Mouse (Mus musculus) kidney, postnatal 4 days (tissue): ENCODE measurements at regions not wholly inside any gene's neighbourhood (a gene's known extent, or its start where the extent isn't known, plus 50 kb on each side); places are given as distances from the start of the nearest gene placed in this dataset.

Source experiments
- DNase-seq, 2 experiments: peaks; one replicate each; pipeline ENCODE4 v3.0.0; 2021; ENCODE audit warnings: mixed read lengths in 2 of 2

DNA sequence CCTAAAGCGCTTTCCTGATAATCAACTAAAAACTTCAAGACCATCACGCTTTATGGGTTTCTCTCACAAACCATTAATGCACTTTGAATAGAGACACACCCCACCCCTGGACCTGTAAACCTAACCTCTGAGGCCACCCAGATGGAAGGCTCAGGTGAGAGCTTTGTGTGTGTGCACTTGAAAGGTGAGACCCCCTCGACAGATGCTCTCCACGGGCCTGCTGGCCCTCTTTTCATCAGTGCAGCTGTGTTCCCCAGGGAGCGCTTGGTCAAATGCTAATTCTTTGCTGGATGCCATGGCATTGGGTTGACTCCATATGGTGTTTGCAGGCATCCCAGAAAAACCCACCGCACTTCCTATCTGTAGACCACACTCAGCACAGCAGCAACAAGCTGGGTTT lies 792.8 kb upstream of the Car8 start:
- no peak for DNase-seq

GRCm38 (mm10) chr4:9028946-9029345 lies 790.1 kb upstream of the Car8 start:
- DNase-seq, result no peak

- peak; percentile 55 to 69 for DNase-seq
Observed at GRCm38 (mm10) chr4:9028475-9028874, 789.6 kb upstream of the Car8 start.

DNA sequence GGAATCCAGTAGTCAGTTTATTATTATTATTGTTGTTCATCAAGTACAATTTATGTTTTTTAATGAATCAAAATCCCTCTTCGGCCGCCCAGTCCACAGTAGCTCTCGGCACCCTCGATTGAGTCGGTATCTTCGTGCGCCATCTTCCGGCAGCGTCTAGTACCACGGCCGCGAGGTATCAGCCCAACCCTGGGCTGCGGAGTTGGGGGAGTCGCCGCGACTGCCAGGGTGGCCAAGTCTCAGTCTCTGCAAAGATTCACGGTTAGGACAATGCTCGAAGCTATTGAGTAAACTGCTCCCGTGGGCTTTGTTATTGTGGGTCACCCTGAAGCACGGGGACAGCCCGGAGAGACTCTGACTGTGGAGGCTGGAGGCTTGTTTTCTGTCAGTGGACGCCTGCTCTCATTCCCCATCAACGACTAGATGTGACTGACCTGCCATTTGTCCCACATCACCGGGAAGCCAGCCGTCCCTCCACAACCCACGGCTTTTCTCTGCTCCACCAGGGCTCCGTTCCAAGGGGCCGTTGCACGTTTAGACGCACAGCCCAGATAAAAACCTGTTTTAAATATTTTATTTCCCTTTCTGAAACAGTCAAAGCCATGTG lies 789.1 kb upstream of the Car8 start:
- peak; percentile 93 to 94 for DNase-seq

DNA sequence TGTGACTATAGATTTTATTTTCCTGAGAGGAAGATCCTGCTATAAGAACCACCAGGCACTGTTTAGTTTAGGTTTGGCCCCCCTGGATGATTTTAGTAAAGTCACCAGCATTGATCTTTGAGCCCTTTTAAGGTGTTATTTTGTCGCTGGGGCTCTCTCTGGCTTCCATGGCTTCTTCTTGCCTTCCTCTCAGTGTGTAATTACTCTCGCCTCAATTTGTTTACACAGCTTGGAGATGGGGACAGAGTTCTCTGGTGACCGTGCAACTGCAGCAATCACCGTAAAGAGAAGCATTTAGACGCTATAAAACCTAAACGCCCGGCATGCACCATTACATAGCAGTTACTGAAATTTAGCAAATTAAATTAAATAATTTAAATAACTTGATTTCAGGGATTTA lies 788.5 kb upstream of the Car8 start:
- no peak for DNase-seq

GRCm38 (mm10) chr4:9026841-9027240 lies 788.0 kb upstream of the Car8 start:
- no peak for DNase-seq

GRCm38 (mm10) chr4:9025821-9026470 lies 787.1 kb upstream of the Car8 start:
- DNase-seq, result peak in 1 of 2 experiments; percentile 21

DNA sequence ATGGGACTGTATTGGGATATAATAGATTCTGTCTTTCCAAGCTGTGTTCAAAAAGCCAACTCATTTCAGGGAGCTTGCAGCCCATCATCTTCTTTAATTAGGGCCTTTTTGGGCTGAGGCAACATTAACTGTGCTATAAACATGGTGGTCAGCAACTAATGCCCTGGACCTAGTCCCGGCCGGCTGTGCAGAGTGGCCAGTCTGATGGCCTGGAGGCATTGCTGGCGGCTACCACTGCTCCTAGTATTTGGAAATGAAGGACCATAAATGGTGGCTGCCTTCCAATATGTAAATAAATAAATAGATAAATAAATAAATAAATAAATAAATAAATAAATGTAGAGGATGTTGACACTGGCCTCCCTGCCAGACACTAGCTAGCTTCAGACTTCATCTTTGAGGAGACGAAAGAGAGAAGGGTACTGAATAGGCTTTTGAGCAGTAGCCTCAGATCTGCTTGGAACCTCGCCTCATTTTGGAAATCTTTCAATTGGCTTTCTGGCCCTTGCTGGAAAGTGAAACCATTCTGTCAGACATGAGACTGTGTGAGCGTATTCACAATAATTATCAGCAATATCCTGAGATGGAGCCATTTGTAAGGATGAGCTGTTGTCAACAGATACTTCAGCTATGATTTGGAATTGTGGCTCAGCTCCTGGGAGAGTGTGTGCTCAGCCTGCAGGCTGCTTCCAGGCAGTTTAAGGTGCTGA lies 785.5 kb upstream of the Car8 start:
- DNase-seq, result no peak

GRCm38 (mm10) chr4:9019241-9020110 lies 780.6 kb upstream of the Car8 start:
- no peak for DNase-seq

DNA sequence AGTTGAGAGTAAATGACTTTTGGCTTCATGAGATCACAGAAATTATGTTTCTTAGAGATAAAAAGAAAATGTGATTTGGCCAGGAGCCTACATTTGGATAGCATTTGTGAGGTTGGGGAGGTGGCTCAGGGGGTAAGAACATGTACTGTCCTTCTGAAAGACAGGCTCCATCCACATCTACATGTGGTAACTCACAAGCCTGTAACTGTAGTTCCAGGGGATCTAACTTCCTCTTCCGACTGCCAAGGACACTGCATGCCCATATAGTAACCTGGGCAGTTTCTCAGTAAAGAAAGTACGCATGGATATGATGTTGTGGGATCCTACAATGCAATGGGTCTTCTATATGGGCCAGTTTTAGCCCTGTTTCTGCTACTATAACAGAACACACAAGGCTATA lies 779.4 kb upstream of the Car8 start:
- DNase-seq, result no peak

GRCm38 (mm10) chr4:9016504-9017040 lies 777.7 kb upstream of the Car8 start:
- no peak for DNase-seq

DNA sequence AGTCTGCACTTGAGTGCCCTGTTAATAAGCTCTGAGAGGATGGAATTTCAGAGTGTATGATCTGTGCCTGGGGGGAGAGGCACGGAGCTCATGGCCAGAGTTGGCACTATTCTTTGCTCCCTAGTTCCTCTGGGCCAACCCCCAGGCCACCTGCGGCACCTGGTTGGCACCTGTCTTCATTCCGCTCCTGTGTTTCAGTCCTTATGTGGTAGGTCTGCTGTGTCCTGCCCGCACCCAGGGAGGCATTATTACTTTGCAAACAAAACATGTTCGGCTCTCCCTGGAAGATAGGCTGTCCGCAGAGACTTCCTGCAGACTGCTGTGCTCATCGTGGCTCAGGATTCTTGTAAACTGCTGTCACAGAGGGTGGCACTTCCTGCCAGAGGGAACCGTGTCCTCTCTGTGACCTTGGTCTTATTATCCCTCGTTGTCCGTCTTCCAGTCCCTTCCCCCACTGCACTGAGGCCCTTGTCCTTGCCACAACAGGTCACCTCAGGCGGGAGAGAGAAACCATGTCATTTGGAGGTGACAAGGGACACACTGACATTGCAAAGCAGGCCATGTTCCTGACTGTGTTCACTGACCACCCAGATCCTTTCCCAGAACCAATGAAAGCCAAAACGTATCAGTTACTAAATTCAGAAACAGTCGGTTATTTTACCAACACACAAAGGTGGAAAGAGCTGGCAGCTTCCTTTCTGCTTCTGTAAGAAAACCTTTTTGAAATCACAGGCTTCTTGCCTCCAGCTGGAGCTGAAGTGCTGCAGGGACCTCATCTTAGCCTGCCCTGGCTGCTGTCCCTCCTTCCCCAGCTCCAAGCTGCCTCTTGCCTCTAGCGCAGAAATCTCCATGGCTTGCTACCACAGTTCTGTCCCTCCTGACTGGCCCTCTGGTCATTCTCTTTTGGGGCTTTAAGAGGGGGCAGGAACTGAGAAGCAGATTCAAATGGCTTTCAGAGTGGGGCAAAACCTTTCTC lies 777.0 kb upstream of the Car8 start:
- peak; percentile 35 to 52 for DNase-seq

DNA sequence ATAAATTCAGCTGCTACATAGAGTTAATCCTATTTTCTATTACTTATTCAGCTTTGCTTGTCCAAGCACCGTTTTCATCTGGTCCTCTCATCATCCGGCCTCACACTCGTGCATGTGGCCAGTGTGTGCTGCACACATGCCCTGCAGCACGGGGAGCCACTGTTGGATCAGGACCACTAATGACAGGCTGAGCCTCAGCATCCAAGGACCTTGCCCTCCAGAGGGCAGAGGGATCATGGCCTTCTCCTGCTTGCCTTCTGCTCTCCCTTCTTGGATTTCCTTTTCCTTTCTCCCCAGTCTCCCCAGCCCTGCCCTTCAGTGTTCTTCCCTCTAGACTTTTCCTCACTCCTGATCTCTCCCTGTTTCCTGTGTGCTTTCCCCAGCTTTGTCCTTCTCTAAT lies 776.1 kb upstream of the Car8 start:
- DNase-seq, result no peak

DNA sequence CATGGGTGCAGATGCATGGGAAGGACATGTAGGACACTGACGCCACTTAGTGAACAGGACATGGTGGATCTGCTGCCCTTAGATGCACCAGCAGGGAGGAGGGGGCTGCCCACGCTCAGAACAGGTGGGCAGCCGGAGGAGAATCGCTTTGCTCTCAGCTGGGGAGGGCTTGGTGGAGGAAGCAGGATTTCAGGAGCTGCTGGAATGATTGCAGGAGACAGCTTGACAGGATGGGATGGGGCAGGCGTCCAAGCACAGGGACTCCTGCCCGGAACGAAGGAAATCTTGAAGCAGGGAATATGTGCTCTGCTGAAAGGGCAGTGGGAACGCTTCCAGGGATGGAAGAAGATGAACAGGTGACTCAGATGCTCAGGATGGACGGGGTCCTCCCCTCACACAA lies 773.9 kb upstream of the Car8 start:
- peak in 1 of 2 experiments; percentile 15 for DNase-seq

DNA sequence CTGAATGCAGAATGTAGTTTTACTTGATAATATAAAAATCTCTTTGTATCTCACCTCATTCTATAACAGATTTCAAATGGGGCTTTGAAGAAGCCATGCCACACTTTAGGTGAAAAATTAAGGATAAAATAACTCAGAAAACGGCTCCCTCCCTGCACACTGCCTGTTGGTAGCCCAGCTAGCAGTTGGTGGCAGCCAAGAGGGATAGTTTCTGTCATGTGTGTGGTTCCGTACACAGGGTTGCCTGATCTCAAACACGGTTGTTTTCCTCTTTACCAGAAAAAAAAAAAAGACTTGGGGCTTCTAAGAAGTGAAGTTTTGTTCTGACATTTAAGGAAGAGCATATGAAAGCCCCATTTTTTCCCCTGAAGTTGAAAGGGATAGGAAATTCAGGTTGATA lies 773.1 kb upstream of the Car8 start:
- no peak for DNase-seq

GRCm38 (mm10) chr4:9011129-9011518 lies 772.3 kb upstream of the Car8 start:
- DNase-seq, result peak in 1 of 2 experiments; percentile 28

DNA sequence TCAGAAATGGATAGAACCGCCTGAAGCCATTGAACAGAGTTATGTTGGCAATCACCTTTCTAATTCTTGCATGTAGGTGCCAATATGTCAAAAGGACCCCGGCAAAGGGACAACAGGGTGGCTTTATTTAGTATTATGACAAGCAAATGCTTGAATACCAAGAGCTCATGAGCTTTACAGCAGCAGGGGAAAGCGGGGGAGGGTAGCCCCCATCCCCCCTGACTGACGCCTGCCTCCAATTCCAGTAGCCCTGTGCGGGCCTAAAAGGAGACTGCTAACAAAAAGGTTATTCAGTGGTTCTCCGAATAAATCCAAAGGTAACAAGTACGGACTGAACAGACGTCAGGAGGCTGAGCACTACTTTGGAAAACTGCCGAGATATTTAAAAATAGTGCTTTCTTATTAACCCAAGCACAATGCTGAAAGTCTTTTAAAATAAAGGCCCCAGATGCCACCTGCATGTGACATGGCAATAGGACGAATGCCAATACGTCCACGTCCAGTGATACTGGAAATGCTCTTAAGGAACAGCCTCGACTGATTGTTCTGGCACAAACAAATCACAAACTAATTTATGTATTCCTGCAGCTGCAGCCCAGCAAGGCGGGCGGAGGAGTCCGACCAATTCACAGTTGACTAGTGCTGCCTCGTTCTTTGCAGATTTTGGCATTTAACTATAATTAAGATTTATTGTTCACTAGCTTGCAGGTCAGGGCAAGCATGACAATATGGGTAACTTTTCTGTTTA lies 771.7 kb upstream of the Car8 start:
- peak; percentile 32 to 56 for DNase-seq

DNA sequence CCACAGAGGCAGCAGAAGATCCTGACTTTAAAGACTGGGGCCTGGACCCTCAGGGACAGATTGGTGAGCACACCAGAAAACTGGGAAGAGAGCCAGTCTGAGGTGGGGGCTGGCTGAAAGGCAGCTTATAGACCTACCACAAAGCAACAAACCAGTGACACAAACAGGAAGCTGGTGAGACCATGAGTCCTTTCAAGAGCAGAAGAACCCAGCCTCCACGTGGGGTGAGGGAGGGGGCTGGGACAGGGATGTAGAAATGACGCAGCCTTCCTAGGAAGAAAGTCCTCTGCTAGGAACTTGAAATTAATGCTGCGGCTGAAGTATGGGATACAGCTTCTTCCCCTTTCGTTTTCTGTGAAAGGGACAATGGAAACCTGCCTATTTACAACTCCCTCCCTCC lies 770.8 kb upstream of the Car8 start:
- DNase-seq, result peak in 1 of 2 experiments; percentile 33

DNA sequence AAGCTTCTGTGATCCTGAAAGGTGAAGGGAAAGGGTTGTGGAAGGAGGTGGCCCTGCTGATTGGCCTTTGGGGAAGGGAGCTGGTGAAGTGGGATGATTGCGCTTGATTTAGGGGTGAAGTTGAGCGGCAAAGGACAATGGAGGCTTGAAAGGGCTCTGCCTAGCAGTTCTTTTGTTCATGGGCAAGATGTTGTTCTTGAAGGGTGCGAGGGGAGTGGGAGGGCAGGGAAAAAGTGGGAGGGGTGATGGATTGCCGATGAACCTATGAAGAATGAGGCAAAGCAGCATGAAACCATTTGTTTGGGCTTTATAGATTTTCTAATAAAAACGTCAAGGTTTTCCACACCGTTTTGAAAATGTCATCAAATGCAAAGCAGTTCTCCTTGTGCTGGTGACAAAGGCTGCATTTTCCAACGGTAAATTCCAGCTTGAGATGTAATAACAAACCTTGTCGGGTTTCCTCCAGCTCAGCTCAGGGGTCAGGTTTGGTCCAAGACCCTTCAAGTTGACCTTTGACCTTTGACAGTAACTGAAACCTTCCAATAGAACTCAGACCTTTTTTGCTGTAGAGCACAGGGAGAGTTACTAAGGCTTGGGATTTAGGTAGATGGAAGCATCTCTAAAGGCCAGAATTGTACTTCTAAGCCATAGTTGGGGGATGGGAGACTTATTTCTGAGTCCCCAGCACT lies 767.2 kb upstream of the Car8 start:
- DNase-seq, result no peak

- DNase-seq, result no peak
Observed at GRCm38 (mm10) chr4:9003891-9004290, 765.0 kb upstream of the Car8 start.
